In the genomic region with DNA sequence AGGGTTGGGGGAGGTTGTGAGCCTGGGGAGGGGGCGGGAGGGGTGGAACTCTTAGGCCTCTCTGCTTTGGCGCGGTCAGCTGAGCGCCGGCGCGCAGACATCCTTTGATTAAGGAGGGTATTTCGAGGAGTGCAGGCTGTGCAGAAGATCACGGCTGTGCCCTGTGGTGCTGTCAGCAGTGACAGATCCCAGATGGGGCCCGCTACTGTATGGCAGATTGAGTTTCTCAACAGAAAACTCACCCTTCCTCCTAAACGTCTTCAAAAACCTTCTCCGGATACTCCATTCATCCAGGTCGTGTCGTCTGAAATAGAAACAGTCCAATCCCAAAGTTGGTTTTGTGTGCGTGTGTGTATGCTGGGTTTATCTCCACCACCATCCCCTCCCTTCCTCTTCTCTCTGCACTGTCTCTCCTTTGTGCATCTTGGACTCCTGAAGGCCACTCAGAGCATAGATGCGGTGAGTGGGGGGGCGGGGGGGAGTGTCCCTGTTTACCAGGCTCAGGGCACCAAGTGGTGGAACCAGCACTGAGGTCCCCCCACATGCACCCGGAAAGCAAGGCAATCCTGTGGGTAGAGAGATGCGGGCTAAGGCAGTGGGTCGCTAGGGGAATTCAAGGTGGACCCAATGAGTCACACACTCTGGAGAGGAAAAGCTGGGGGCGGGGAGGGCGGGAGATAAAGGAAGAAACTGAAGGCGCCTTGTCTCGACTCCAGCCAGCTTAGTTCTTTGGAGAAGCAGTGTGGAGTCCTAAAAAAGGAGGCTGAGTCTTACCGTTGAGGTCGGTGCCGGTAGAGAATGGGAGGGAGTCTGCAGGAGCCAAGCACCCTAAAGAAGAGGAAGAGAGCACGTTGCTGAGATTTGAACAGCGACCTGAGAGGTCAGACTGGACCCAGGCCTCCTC, we compare ENCODE assay signal across 15 mouse cellular contexts. TPM values are rescaled to one million over a fixed set of nuclear protein-coding genes. Genes with fewer than 3 reads are reported as not detected.
A peak's percentile ranks its signal among the peaks of the same experiment; 100 is the strongest.
DNase-seq lines count a peak whose midpoint lies in the region; ATAC-seq lines count a peak whose summit lies in the region.
"Had no signal": no experiment of that assay in that cellular context is flagged by ENCODE, and none has a peak within 500 bp of the region (broad histone marks: within the 10 kb centered on the region; RNA-seq: fewer than 3 reads in every experiment).

No protein-coding gene starts in this region.

- H3K4me2 ChIP-seq in forebrain, embryonic 11.5 days (ENCODE audit: low read depth, low read length, severe bottlenecking), result no peak overlapping the region
- H3K4me2 ChIP-seq in forebrain, embryonic 14.5 days (ENCODE audit: low read length), result no peak overlapping the region
- peak overlapping the region; percentile 53 for H3K4me2 ChIP-seq in limb, embryonic 11.5 days (ENCODE audit: low read depth, severe bottlenecking)
- H3K4me2 ChIP-seq in hindbrain, embryonic 11.5 days (replicated peaks; ENCODE audit: low read depth, low read length), result no peak overlapping the region
- H3K4me2 ChIP-seq: lung, embryonic 15.5 days; midbrain, embryonic 15.5 days had no signal

- under 1% methylated on average over 29 of the region's 29 CpGs for WGBS in forebrain, embryonic 11.5 days
- WGBS in forebrain, embryonic 14.5 days, result 1% methylated on average over 29 of the region's 29 CpGs
- under 1% methylated on average over 29 of the region's 29 CpGs for WGBS in limb, embryonic 11.5 days
- under 1% methylated on average over 27 of the region's 29 CpGs for WGBS in hindbrain, embryonic 11.5 days

- peaks cover 96% of the 10 kb centered on the region for H3K27me3 ChIP-seq in forebrain, embryonic 11.5 days (ENCODE audit: control insufficient read depth, insufficient read depth, low read length)
- peaks cover 89% of the 10 kb centered on the region for H3K27me3 ChIP-seq in forebrain, embryonic 14.5 days (replicated peaks; ENCODE audit: control insufficient read depth, insufficient read depth, low read length)
- peaks cover 28% of the 10 kb centered on the region for H3K27me3 ChIP-seq in limb, embryonic 11.5 days (ENCODE audit: control insufficient read depth, insufficient read depth, low read length)
- H3K27me3 ChIP-seq in hindbrain, embryonic 11.5 days (ENCODE audit: control insufficient read depth, insufficient read depth, low read length), result peaks cover 98% of the 10 kb centered on the region

- no peak for ATAC-seq in forebrain, embryonic 11.5 days (replicated peaks; ENCODE audit: low FRiP score)
- ATAC-seq in forebrain, embryonic 14.5 days, result no peak
- no peak for ATAC-seq in limb, embryonic 11.5 days (ENCODE audit: insufficient number of reproducible peaks, low FRiP score, low TSS enrichment, low read depth)
- no peak for ATAC-seq in hindbrain, embryonic 11.5 days (ENCODE audit: low FRiP score)
- ATAC-seq: midbrain, embryonic 15.5 days had no signal

- peak; percentile 51 for DNase-seq in forebrain, embryonic 11.5 days (ENCODE audit: low spot score)
- DNase-seq in forebrain, embryonic 14.5 days (ENCODE audit: low spot score), result no peak
- peak; percentile 18 to 59 for DNase-seq in urinary bladder, postnatal 4 days (ENCODE audit: low spot score in 2 of 2)
- no peak for DNase-seq in urinary bladder, postnatal 25 days (ENCODE audit: low spot score)
- peak; percentile 63 for DNase-seq in limb, embryonic 11.5 days (ENCODE audit: low spot score)
- DNase-seq in T-cell, adult 2 months (ENCODE audit: low spot score), result no peak
- no peak for DNase-seq in hindbrain, embryonic 11.5 days (ENCODE audit: low spot score)
- DNase-seq in thymus, postnatal 14 days, result no peak
- DNase-seq: adrenal gland, adult 8-10 months; cerebellum, adult 9-10 months; gastrocnemius, postnatal 36 days; kidney, adult 11 months; thymus, postnatal 36 days had no signal

- no peak overlapping the region for H3K27ac ChIP-seq in forebrain, embryonic 11.5 days (ENCODE audit: low read depth, low read length)
- no peak overlapping the region for H3K27ac ChIP-seq in forebrain, embryonic 14.5 days (ENCODE audit: low read depth, low read length)
- peak overlapping the region; percentile 88 for H3K27ac ChIP-seq in limb, embryonic 11.5 days (replicated peaks; ENCODE audit: low read depth, low read length)
- H3K27ac ChIP-seq in hindbrain, embryonic 11.5 days (ENCODE audit: low read depth, low read length), result no peak overlapping the region
- H3K27ac ChIP-seq: lung, embryonic 15.5 days; midbrain, embryonic 15.5 days had no signal

- H3K9me3 ChIP-seq in forebrain, embryonic 11.5 days (ENCODE audit: control insufficient read depth, low read length), result no peaks in the 10 kb centered on the region
- H3K9me3 ChIP-seq in forebrain, embryonic 14.5 days (replicated peaks; ENCODE audit: control insufficient read depth, low read length), result no peaks in the 10 kb centered on the region
- no peaks in the 10 kb centered on the region for H3K9me3 ChIP-seq in limb, embryonic 11.5 days (ENCODE audit: control insufficient read depth, low read length)
- no peaks in the 10 kb centered on the region for H3K9me3 ChIP-seq in hindbrain, embryonic 11.5 days (ENCODE audit: control insufficient read depth, low read length)
- H3K9me3 ChIP-seq: lung, embryonic 15.5 days; midbrain, embryonic 15.5 days had no signal

- H3K36me3 ChIP-seq in forebrain, embryonic 11.5 days (ENCODE audit: control insufficient read depth, insufficient read depth, low read length), result no peaks in the 10 kb centered on the region
- no peaks in the 10 kb centered on the region for H3K36me3 ChIP-seq in forebrain, embryonic 14.5 days (ENCODE audit: control insufficient read depth, insufficient read depth, low read length)
- no peaks in the 10 kb centered on the region for H3K36me3 ChIP-seq in limb, embryonic 11.5 days (ENCODE audit: control insufficient read depth, insufficient read depth, low read length)
- H3K36me3 ChIP-seq in hindbrain, embryonic 11.5 days (ENCODE audit: control insufficient read depth, insufficient read depth, low read length), result no peaks in the 10 kb centered on the region
- H3K36me3 ChIP-seq: lung, embryonic 15.5 days; midbrain, embryonic 15.5 days had no signal

- peaks cover 5% of the 10 kb centered on the region; the same call in 1 of the 2 replicates for H3K4me1 ChIP-seq in forebrain, embryonic 11.5 days (replicated peaks; ENCODE audit: control insufficient read depth, insufficient read depth, low read length)
- no peaks in the 10 kb centered on the region for H3K4me1 ChIP-seq in forebrain, embryonic 14.5 days (ENCODE audit: control insufficient read depth, insufficient read depth, low read length)
- H3K4me1 ChIP-seq in limb, embryonic 11.5 days (ENCODE audit: control insufficient read depth, insufficient read depth, low read length), result peaks cover 15% of the 10 kb centered on the region; the same call in 1 of the 2 replicates
- peaks cover 7% of the 10 kb centered on the region; the same call in 1 of the 2 replicates for H3K4me1 ChIP-seq in hindbrain, embryonic 11.5 days (replicated peaks; ENCODE audit: control insufficient read depth, insufficient read depth, low read length)

- H3K9ac ChIP-seq in forebrain, embryonic 11.5 days (ENCODE audit: low read length), result no peak overlapping the region
- H3K9ac ChIP-seq in forebrain, embryonic 14.5 days (ENCODE audit: low read length), result no peak overlapping the region
- peak overlapping the region; percentile 61 for H3K9ac ChIP-seq in limb, embryonic 11.5 days (ENCODE audit: low read length)
- no peak overlapping the region for H3K9ac ChIP-seq in hindbrain, embryonic 11.5 days (ENCODE audit: low read depth, low read length)
- H3K9ac ChIP-seq: lung, embryonic 15.5 days; midbrain, embryonic 15.5 days had no signal

- no peak overlapping the region for H3K4me3 ChIP-seq in forebrain, embryonic 11.5 days (ENCODE audit: low read depth, low read length)
- H3K4me3 ChIP-seq in forebrain, embryonic 14.5 days (ENCODE audit: low read depth, low read length), result no peak overlapping the region
- peak overlapping the region; percentile 32 for H3K4me3 ChIP-seq in limb, embryonic 11.5 days (ENCODE audit: low read depth, low read length)
- H3K4me3 ChIP-seq in hindbrain, embryonic 11.5 days (ENCODE audit: low read depth, low read length), result no peak overlapping the region
- H3K4me3 ChIP-seq: lung, embryonic 15.5 days; midbrain, embryonic 15.5 days had no signal

RNA-seq across cellular contexts. Expression of gene Hand2, which starts 11.2 kb away (rescaled TPM):
- not detected in 2 replicates for polyA plus RNA-seq in forebrain, embryonic 11.5 days (2014; fragmentation: Nextera tagmentation; extraction: Ambion mirVana)
- not detected in 2 replicates for polyA plus RNA-seq in forebrain, embryonic 14.5 days (2014; fragmentation: Nextera tagmentation; extraction: Ambion mirVana)
- polyA plus RNA-seq in limb, embryonic 11.5 days (2014; fragmentation: Nextera tagmentation; extraction: Ambion mirVana), result 27.3 and 30.3 TPM in 2 replicates
- polyA plus RNA-seq in hindbrain, embryonic 11.5 days (2014; fragmentation: Nextera tagmentation; extraction: Ambion mirVana), result 0.10 TPM in 1 of 2 replicates, not detected in the other
- polyA plus RNA-seq: midbrain, embryonic 15.5 days had no signal

Comparison
In these comparisons a context has a peak if more than half of its experiments do, and no peak if none do; other contexts are left out.
1. DNase-seq: peak in forebrain, embryonic 11.5 days (single experiment), urinary bladder, postnatal 4 days (2 of 2) and limb, embryonic 11.5 days (single experiment); none in forebrain, embryonic 14.5 days (single experiment), urinary bladder, postnatal 25 days (single experiment), T-cell, adult 2 months (single experiment), hindbrain, embryonic 11.5 days (single experiment) and thymus, postnatal 14 days (single experiment).
2. RNA of gene Hand2, which starts 11.2 kb away (polyA plus RNA-seq): 27.3 to 30.3 TPM in limb, embryonic 11.5 days; not detected in forebrain, embryonic 14.5 days, not detected in forebrain, embryonic 11.5 days and 0.10 TPM in hindbrain, embryonic 11.5 days; every median in the first group is over 10 times any median in the second.